Mouse (Mus musculus) CH12.LX (cell line): ENCODE results near the gene Txn1. TPM values are rescaled to one million over a fixed set of nuclear protein-coding genes. Genes with fewer than 3 reads are reported as not detected.

ENCODE experiments used
- DNase-seq: peaks from one replicate; pipeline ENCODE4 v3.0.0-alpha.2; 2013; ENCODE audit errors: extremely low read depth
- H3K27ac ChIP-seq: 2 replicates; pipeline ENCODE4 v1.5.1; 2012; ENCODE audit warnings: low read depth, mild to moderate bottlenecking, control low read depth, moderate library complexity; ENCODE audit not compliant: insufficient read depth
- H3K27me3 ChIP-seq: replicated peaks from 2 replicates; pipeline ENCODE3; 2012; ENCODE audit warnings: inconsistent platforms
- H3K36me3 ChIP-seq, 2 experiments: replicated peaks in 1 of 2; 2 replicates each; pipeline versions ENCODE3 to v1.6.1; 2012; ENCODE audit warnings: inconsistent platforms in 1 of 2, low read length in 1 of 2, mild to moderate bottlenecking in 1 of 2, mixed read lengths in 1 of 2, moderate library complexity in 1 of 2; ENCODE audit not compliant: control insufficient read depth in 1 of 2, insufficient read depth in 1 of 2
- H3K4me1 ChIP-seq, 2 experiments: 2 replicates each; pipeline ENCODE4 v1.6.1; 2012; ENCODE audit warnings: inconsistent platforms in 1 of 2, moderate library complexity in 1 of 2; ENCODE audit not compliant: insufficient read depth in 2 of 2, control insufficient read depth in 1 of 2
- H3K4me2 ChIP-seq: 2 replicates; pipeline ENCODE4 v1.6.1; 2012; ENCODE audit warnings: low read depth, mild to moderate bottlenecking, control low read depth; ENCODE audit not compliant: poor library complexity, insufficient read depth, severe bottlenecking
- H3K4me3 ChIP-seq, 3 experiments: fragments of 150-350 bp in 1 of 3; sonication (generic) in 1 of 3; replicated peaks in 1 of 3; 2 replicates each; pipeline versions ENCODE3 to v1.5.1; 2011 to 2012; ENCODE audit warnings: low read depth in 2 of 3, low read length in 2 of 3, mild to moderate bottlenecking in 2 of 3, moderate library complexity in 2 of 3, control low read depth in 1 of 3, improper control_type of control experiment in 1 of 3, inconsistent platforms in 1 of 3, mixed read lengths in 1 of 3; ENCODE audit not compliant: poor library complexity in 1 of 3
- H3K79me2 ChIP-seq: replicated peaks from 2 replicates; pipeline ENCODE4 v1.6.1; 2012; ENCODE audit warnings: mild to moderate bottlenecking, moderate library complexity; ENCODE audit not compliant: control insufficient read depth, poor library complexity, insufficient read depth, severe bottlenecking; ENCODE audit errors: extremely low read depth
- H3K9ac ChIP-seq: 2 replicates; pipeline ENCODE4 v1.6.1; 2012; ENCODE audit warnings: low read depth, mild to moderate bottlenecking, control low read depth, moderate library complexity; ENCODE audit not compliant: insufficient read depth
- H3K9me3 ChIP-seq: replicated peaks from 2 replicates; pipeline ENCODE3; 2012; ENCODE audit warnings: low read length, inconsistent platforms, mixed read lengths
- BHLHE40 ChIP-seq: IDR thresholded peaks from 2 replicates; pipeline ENCODE4 v1.6.1; 2011; ENCODE audit warnings: mild to moderate bottlenecking, low read depth, low read length, improper control_type of control experiment
- CHD1 ChIP-seq: IDR thresholded peaks from 2 replicates; pipeline ENCODE4 v1.6.1; 2012; ENCODE audit warnings: low read depth, low read length, improper control_type of control experiment, inconsistent platforms
- CHD2 ChIP-seq: IDR thresholded peaks from 2 replicates; pipeline ENCODE4 v1.6.1; 2011; ENCODE audit warnings: low read length, improper control_type of control experiment
- E2F4 ChIP-seq: IDR thresholded peaks from 2 replicates; pipeline ENCODE4 v1.6.1; 2011; ENCODE audit warnings: low read depth, low read length, improper control_type of control experiment; ENCODE audit not compliant: insufficient replicate concordance
- ELF1 ChIP-seq: IDR thresholded peaks from 2 replicates; pipeline ENCODE4 v1.6.1; 2014; ENCODE audit warnings: low read depth, mild to moderate bottlenecking, inconsistent platforms, low read length, improper control_type of control experiment
- EP300 ChIP-seq: IDR thresholded peaks from 2 replicates; pipeline ENCODE4 v1.6.1; 2011; ENCODE audit warnings: low read length, improper control_type of control experiment
- GABPA ChIP-seq: IDR thresholded peaks from 2 replicates; pipeline ENCODE4 v1.6.1; 2012; ENCODE audit warnings: low read depth, low read length, improper control_type of control experiment, inconsistent platforms; ENCODE audit not compliant: insufficient replicate concordance
- HCFC1 ChIP-seq: IDR thresholded peaks from 2 replicates; pipeline ENCODE4 v1.6.1; 2012; ENCODE audit warnings: low read depth, mild to moderate bottlenecking, inconsistent platforms, low read length, improper control_type of control experiment
- IRF4 ChIP-seq: IDR thresholded peaks from 2 replicates; pipeline ENCODE4 v1.6.1; 2014; ENCODE audit warnings: low read depth, mild to moderate bottlenecking, inconsistent platforms, low read length, improper control_type of control experiment
- MAFK ChIP-seq: IDR thresholded peaks from 2 replicates; pipeline ENCODE4 v1.6.1; 2011; ENCODE audit warnings: low read length, improper control_type of control experiment; ENCODE audit not compliant: insufficient replicate concordance
- MAX ChIP-seq: IDR thresholded peaks from 2 replicates; pipeline ENCODE4 v1.6.1; 2011; ENCODE audit warnings: low read length, improper control_type of control experiment
- MYC ChIP-seq: IDR thresholded peaks from 2 replicates; pipeline ENCODE4 v1.6.1; 2011; ENCODE audit warnings: low read depth, mild to moderate bottlenecking, improper control_type of control experiment, low read length
- NELFE ChIP-seq: IDR thresholded peaks from 2 replicates; pipeline ENCODE4 v1.6.1; 2011; ENCODE audit warnings: low read depth, low read length, improper control_type of control experiment
- POLR2A ChIP-seq: IDR thresholded peaks from 2 replicates; pipeline ENCODE4 v1.6.1; 2011; ENCODE audit warnings: low read depth, mild to moderate bottlenecking, improper control_type of control experiment, low read length
- RAD21 ChIP-seq: IDR thresholded peaks from 2 replicates; pipeline ENCODE4 v1.6.1; 2011; ENCODE audit warnings: low read depth, mild to moderate bottlenecking, low read length, improper control_type of control experiment, moderate library complexity
- SIN3A ChIP-seq: IDR thresholded peaks from 2 replicates; pipeline ENCODE4 v1.6.1; 2012; ENCODE audit warnings: low read length, improper control_type of control experiment, inconsistent platforms
- TBP ChIP-seq: conservative IDR thresholded peaks from 2 replicates; pipeline ENCODE4 v1.6.1; 2011; ENCODE audit warnings: low read depth, low read length, improper control_type of control experiment
- UBTF ChIP-seq: IDR thresholded peaks from 2 replicates; pipeline ENCODE4 v1.6.1; 2012; ENCODE audit warnings: low read depth, mild to moderate bottlenecking, inconsistent platforms, low read length, improper control_type of control experiment, moderate library complexity
- USF1 ChIP-seq: IDR thresholded peaks from 2 replicates; pipeline ENCODE4 v1.6.1; 2014; ENCODE audit warnings: low read depth, mild to moderate bottlenecking, inconsistent platforms, low read length, improper control_type of control experiment
- dilution Hi-C: fragments of 300-500 bp; cut with MboI; formaldehyde crosslinking; loops from 2 replicates; pipeline ENCODE4 v1.14.3; 2020; ENCODE audit warnings: low sequenced_read_pairs; ENCODE audit not compliant: extremely low pct_unique_long_range_greater_than_20kb, extremely low pct_ligation_motif_present
- in situ Hi-C: fragments of 300-500 bp; cut with MboI; formaldehyde crosslinking; loops from 3 replicates; pipeline ENCODE4 v1.14.3; 2019; ENCODE audit warnings: low sequenced_read_pairs, low pct_ligation_motif_present, low pct_unique_long_range_greater_than_20kb, mixed read lengths
- polyA plus RNA-seq: library from polyadenylated mRNA; unstranded; fragments of >175 nt; gene quantifications from 2 replicates; pipeline ENCODE4 v1.2.1, GENCODE M21; 2012; ENCODE audit warnings: low read depth; ENCODE audit not compliant: insufficient read length
- total RNA-seq, 2 experiments: library from RNA; depleted of rRNA; stranded (reverse); fragments of 300-350 nt in 1 of 2; fragments of >200 nt in 1 of 2; gene quantifications; 2 replicates each; pipeline ENCODE4 v1.2.3; 2012 to 2014

The Txn1 gene
- total and polyA plus RNA-seq, 3 experiments, result 438 to 809 (median 472) TPM

DNA sequence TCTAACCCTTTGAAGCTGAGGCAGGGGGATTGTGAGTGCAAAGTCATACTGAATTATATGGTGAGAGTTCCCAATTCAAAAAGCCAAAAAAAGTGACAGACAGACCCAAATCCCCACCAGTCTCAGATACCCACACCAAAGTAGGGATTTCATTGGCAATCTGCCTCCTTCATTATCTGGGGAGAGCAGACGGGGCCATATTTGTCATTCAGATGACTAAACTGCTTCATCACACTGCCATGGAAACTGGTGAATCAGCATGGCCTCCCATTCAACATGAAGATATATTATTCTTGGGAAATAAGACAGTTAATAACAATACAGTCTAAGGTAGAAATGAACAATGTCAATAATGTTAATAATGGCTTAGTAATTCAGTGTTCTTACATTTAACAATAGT, 7.9 kb upstream of the Txn1 start:
- no peak overlapping the region for H3K27ac ChIP-seq
- H3K27me3 ChIP-seq, result no peaks in the 10 kb centered on the region
- no peak overlapping the region for H3K4me3 ChIP-seq
- no peak overlapping the region for H3K4me2 ChIP-seq
- H3K36me3 ChIP-seq, result no peaks in the 10 kb centered on the region
- no peaks in the 10 kb centered on the region for H3K9me3 ChIP-seq
- no peak overlapping the region for H3K9ac ChIP-seq
- TF ChIP-seq NELFE (no peak), CHD1 (no peak), GABPA (no peak), ELF1 (no peak), MYC (no peak), RAD21 (no peak), CHD2 (no peak), IRF4 (no peak), E2F4 (no peak), UBTF (no peak), USF1 (no peak), BHLHE40 (no peak), MAX (no peak), MAFK (no peak), HCFC1 (no peak), TBP (no peak), EP300 (no peak), POLR2A (no peak), SIN3A (no peak)
- H3K4me1 ChIP-seq, result peaks cover 0 to 2% of the 10 kb centered on the region in 2 experiments; a peak in 2 of 4 replicates
- in situ Hi-C loops, result no loop called here
- H3K79me2 ChIP-seq, result no peaks in the 10 kb centered on the region
- dilution Hi-C loops, result no loop called here
- no peak for DNase-seq

- H3K9me3 ChIP-seq, result no peaks in the 10 kb centered on the region
- no peak for DNase-seq
- 0 out of 2 replicates have a peak overlapping the region, but pooled peaks have one; percentile 13 for H3K27ac ChIP-seq
- TF ChIP-seq ELF1, result no peak
- TF ChIP-seq GABPA, result no peak
- no peaks in the 10 kb centered on the region for H3K36me3 ChIP-seq
- no peaks in the 10 kb centered on the region for H3K27me3 ChIP-seq
- no peak overlapping the region for H3K4me3 ChIP-seq
- dilution Hi-C loops, result no loop called here
- in situ Hi-C loops, result loop anchor here (10.0 kb wide), 1 partner anchor 116 kb away; no protein-coding TSS in a partner anchor
- peak overlapping the region; percentile 89; the same call in 1 of the 2 replicates for H3K9ac ChIP-seq
- peaks cover 0 to 17% of the 10 kb centered on the region in 2 experiments; a peak in 2 of 4 replicates for H3K4me1 ChIP-seq
- H3K4me2 ChIP-seq, result peak overlapping the region; percentile 52
- H3K79me2 ChIP-seq, result peaks cover 19% of the 10 kb centered on the region
These were observed 2.8 kb upstream of the Txn1 start for GRCm38 (mm10) chr4:57959056-57959455.
